ENCODE assay signal across 10 mouse cellular contexts in the genomic region with DNA sequence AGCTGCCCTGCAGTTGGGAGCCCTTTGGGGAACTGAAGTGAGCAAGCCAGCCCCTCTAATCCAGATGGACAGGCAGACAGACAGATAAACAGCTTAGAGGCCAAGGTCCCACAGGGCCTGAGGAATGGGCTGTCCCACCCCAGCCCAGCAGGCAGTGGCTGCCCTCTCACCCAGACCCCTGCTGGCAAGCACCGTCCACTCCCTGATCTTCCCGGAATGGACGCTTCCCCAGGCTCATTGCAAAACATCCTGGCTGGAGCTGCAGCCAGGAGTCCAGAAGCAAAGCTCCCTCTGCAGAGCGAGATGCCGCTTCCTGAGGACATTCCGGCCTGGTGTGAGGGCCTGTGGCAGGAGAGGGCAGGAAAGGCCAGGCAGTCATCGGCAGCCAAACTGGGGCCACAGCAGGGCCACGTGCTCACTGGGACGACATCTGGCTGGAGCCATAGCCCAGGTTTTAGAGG.
A peak's percentile ranks its signal among the peaks of the same experiment; 100 is the strongest.
DNase-seq lines count a peak whose midpoint lies in the region; ATAC-seq and TF ChIP-seq lines count a peak whose summit lies in the region.
"Had no signal": no experiment of that assay in that cellular context is flagged by ENCODE, and none has a peak within 500 bp of the region (broad histone marks: within the 10 kb centered on the region; RNA-seq: fewer than 3 reads in every experiment).

No protein-coding gene starts in this region.

- WGBS in hindbrain, embryonic 12.5 days: 5% methylated on average over 9 of the region's 9 CpGs
- WGBS in limb, embryonic 14.5 days: 11% methylated on average over 9 of the region's 9 CpGs
- WGBS in midbrain, embryonic 16.5 days: 8% methylated on average over 9 of the region's 9 CpGs
- 93% methylated on average over 9 of the region's 9 CpGs for WGBS in thymus, adult 2 months

- H3K9ac ChIP-seq in hindbrain, embryonic 12.5 days: no peak overlapping the region; the same call in 1 of the 2 replicates
- peak overlapping the region; percentile 28; the same call in 1 of the 2 replicates for H3K9ac ChIP-seq in limb, embryonic 14.5 days (ENCODE audit: low read depth, low read length, severe bottlenecking)
- H3K9ac ChIP-seq in midbrain, embryonic 16.5 days (ENCODE audit: low read depth, low read length): peak overlapping the region; percentile 11; the same call in 1 of the 2 replicates

- TF ChIP-seq POLR2A in limb, embryonic 14.5 days (IDR thresholded peaks at IDR 0.05; ENCODE audit: borderline replicate concordance, extremely low read depth, insufficient read depth, insufficient read length): no peak
- TF ChIP-seq POLR2A in thymus, adult 2 months (IDR thresholded peaks at IDR 0.05; ENCODE audit: control insufficient read depth, extremely low read depth, insufficient read depth, low read length, poor library complexity): no peak

- peak; percentile 47; the same call in 1 of the 2 replicates for ATAC-seq in hindbrain, embryonic 12.5 days (ENCODE audit: low FRiP score)
- peak; percentile 27; the same call in 1 of the 2 replicates for ATAC-seq in limb, embryonic 14.5 days (ENCODE audit: low FRiP score, low read depth)
- no peak for ATAC-seq in midbrain, embryonic 16.5 days

- H3K9me3 ChIP-seq in hindbrain, embryonic 12.5 days (replicated peaks): no peaks in the 10 kb centered on the region
- no peaks in the 10 kb centered on the region for H3K9me3 ChIP-seq in limb, embryonic 14.5 days (ENCODE audit: control insufficient read depth, low read length)
- no peaks in the 10 kb centered on the region for H3K9me3 ChIP-seq in midbrain, embryonic 16.5 days (replicated peaks; ENCODE audit: control insufficient read depth, low read length, poor library complexity, severe bottlenecking)

- H3K27ac ChIP-seq in layer of hippocampus, adult 2 months: peak overlapping the region; percentile 77
- peak overlapping the region; percentile 45 for H3K27ac ChIP-seq in hindbrain, embryonic 12.5 days
- H3K27ac ChIP-seq in limb, embryonic 14.5 days (replicated peaks; ENCODE audit: low read depth, low read length): peak overlapping the region; percentile 64
- H3K27ac ChIP-seq in midbrain, embryonic 16.5 days (ENCODE audit: low read length): peak overlapping the region; percentile 66
- H3K27ac ChIP-seq in thymus, adult 2 months (ENCODE audit: control insufficient read depth, insufficient read depth, low read length): no peak overlapping the region

- no peak overlapping the region for H3K4me3 ChIP-seq in layer of hippocampus, adult 2 months
- no peak overlapping the region for H3K4me3 ChIP-seq in hindbrain, embryonic 12.5 days
- H3K4me3 ChIP-seq in limb, embryonic 14.5 days (replicated peaks; ENCODE audit: low read length): no peak overlapping the region
- no peak overlapping the region for H3K4me3 ChIP-seq in midbrain, embryonic 16.5 days (ENCODE audit: low read depth, low read length)
- no peak overlapping the region for H3K4me3 ChIP-seq in thymus, adult 2 months (ENCODE audit: control insufficient read depth, insufficient read depth, low read length)
- H3K4me3 ChIP-seq: erythroblast, embryonic 14.5 days had no signal

- H3K4me1 ChIP-seq in hindbrain, embryonic 12.5 days: peaks cover 40% of the 10 kb centered on the region
- peaks cover 18% of the 10 kb centered on the region for H3K4me1 ChIP-seq in limb, embryonic 14.5 days (ENCODE audit: control insufficient read depth, insufficient read depth, low read length)
- peaks cover 19% of the 10 kb centered on the region for H3K4me1 ChIP-seq in midbrain, embryonic 16.5 days (ENCODE audit: control insufficient read depth, insufficient read depth, low read length)
- H3K4me1 ChIP-seq in thymus, adult 2 months (replicated peaks; ENCODE audit: control insufficient read depth, insufficient read depth, low read length): peaks cover 14% of the 10 kb centered on the region

- H3K4me2 ChIP-seq in hindbrain, embryonic 12.5 days (replicated peaks): no peak overlapping the region; the same call in 1 of the 2 replicates
- peak overlapping the region; percentile 13; the same call in 1 of the 2 replicates for H3K4me2 ChIP-seq in limb, embryonic 14.5 days (replicated peaks; ENCODE audit: low read depth, low read length, severe bottlenecking)
- H3K4me2 ChIP-seq in midbrain, embryonic 16.5 days (ENCODE audit: low read length): no peak overlapping the region

- H3K36me3 ChIP-seq in hindbrain, embryonic 12.5 days: no peaks in the 10 kb centered on the region
- no peaks in the 10 kb centered on the region for H3K36me3 ChIP-seq in limb, embryonic 14.5 days (ENCODE audit: control insufficient read depth, insufficient read depth, low read length)
- no peaks in the 10 kb centered on the region for H3K36me3 ChIP-seq in midbrain, embryonic 16.5 days (ENCODE audit: control insufficient read depth, insufficient read depth, low read length)
- H3K36me3 ChIP-seq in thymus, adult 2 months (ENCODE audit: control insufficient read depth, insufficient read depth, low read length): no peaks in the 10 kb centered on the region

- H3K27me3 ChIP-seq in hindbrain, embryonic 12.5 days: 0 out of 2 replicates have a peak, but pooled peaks cover 4% of the 10 kb centered on the region
- H3K27me3 ChIP-seq in limb, embryonic 14.5 days (ENCODE audit: control insufficient read depth, insufficient read depth, low read length): no peaks in the 10 kb centered on the region
- H3K27me3 ChIP-seq in midbrain, embryonic 16.5 days (ENCODE audit: control insufficient read depth, insufficient read depth, low read depth, low read length): no peaks in the 10 kb centered on the region
- no peaks in the 10 kb centered on the region for H3K27me3 ChIP-seq in thymus, adult 2 months (ENCODE audit: control insufficient read depth, insufficient read depth, low read length)
- H3K27me3 ChIP-seq: CH12.LX had no signal

- DNase-seq in layer of hippocampus, adult 2 months (ENCODE audit: low spot score in 2 of 2): no peak
- DNase-seq in layer of hippocampus, adult 9-10 months (ENCODE audit: low spot score): no peak
- DNase-seq in gastrocnemius, adult 18-20 months (ENCODE audit: low spot score): peak; percentile 88
- DNase-seq in limb, embryonic 14.5 days (ENCODE audit: low spot score): no peak
- no peak for DNase-seq in thymus, adult 2 months
- DNase-seq in natural killer cell, adult 2 months (ENCODE audit: low spot score in 2 of 2): no peak

- TF ChIP-seq CTCF in layer of hippocampus, adult 2 months (conservative IDR thresholded peaks at IDR 0.05): peak; percentile 46
- TF ChIP-seq CTCF in thymus, adult 2 months (IDR thresholded peaks at IDR 0.05; ENCODE audit: borderline replicate concordance, control insufficient read depth, extremely low read depth, insufficient read depth, low read length, poor library complexity): no peak
